Mouse (Mus musculus): ENCODE measurements around the gene Lin7c.
"Not testable (repeated sequence)": the region's sequence is repeated elsewhere in the genome, so short reads cannot be mapped to it uniquely, and the experiment has no call there.

Lin7c gene

DNA sequence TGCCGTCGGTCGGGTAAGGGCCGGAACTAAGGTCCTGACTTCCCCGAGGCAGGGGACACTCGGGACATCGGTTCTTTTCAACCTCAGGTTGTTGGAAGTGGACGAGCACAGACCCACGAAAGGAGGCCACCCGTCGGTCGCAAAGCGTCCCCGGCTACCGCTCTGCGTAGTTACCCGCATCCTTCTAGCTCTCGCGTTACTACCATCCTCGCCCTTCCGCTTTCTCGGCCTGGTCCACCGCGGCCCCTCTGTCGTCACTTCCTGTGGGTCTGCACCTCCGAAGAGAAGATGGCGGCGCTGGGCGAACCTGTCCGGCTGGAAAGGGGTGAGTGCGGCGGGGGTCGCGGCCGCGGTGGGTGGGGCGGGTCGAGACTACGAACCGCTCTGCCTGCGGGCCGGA lies at the start of gene Lin7c:
Gene Lin7c (plus strand): TSS at position 257 of the 400 bp plus-strand sequence.
- DNase-seq = peak; percentile 91

DNA sequence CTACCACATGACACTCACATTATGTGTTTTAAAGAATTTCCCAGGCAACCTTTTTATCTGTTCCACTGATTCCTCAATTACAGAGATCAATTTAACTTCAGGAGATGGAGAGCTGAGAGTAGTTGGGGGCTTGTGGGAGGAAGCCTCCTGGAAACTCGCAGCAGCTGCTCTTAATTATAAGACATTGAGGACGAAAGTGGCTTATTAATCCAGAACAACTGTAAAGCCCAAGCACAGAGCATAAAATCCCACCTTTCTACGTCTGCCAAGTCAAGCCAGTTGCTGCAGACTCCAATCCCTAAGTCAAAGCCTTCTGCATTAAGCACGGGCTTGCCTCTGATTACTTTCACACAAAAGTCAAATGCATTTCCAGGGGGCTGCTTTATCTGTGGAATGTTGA lies 44.3 kb upstream of the Lin7c start:
- DNase-seq = no peak

DNA sequence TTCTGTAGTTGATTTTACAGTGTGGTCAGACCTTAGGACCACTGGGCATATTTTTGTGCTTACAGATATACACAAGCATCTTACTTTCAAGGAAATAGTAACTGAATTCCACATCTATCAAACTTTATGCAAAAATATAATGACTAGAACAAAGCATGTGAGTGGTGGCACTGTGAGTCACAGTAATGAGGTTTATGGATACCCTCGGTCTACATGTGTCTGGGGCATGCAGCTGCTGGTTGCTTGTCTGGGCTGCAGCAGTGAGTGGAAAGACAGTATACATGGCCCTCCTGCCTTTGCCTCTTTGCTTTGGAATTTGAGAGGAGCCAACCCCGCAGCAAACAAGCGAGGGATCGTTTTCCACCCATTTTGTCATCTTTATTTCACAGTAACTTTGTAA lies 42.3 kb upstream of the Lin7c start:
- DNase-seq = no peak

DNA sequence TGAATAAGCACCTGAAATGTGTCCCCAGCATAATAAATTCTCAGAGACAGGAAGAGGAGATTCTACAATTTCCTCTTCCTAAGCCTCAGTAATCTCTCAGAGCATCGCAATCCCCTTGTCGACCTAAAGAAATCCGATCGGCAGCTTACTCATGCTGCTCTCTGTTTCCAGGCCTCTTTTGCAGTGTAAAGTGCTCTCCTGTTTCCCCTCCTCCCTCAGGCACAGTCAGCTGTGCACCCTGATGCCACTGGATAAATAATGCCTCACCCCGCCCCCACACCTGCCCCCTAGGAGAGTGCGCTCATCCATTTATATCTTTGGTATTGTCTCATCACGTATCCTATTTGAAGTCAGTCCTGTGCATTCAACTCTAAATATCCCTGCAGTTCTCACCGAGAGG lies 41.9 kb upstream of the Lin7c start:
- no peak for DNase-seq

DNA sequence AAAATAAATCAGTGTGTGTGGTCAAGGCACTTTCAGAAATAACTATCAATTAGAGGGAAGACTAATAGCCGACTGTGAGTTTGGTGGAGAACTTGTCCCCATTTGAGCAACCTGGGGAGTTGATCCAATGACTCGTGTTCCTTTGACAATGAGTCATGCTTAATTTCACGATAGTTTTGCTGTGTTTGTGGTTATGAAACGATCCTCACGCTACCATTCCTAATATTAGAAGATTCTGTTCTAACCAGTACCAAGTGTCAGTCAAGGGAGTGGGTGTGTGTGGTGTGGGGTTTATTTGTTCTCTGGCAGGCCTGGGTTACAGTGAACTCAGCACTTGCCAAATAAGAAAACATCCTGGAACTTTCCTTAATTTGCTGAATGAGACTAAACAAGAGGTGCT lies 35.1 kb upstream of the Lin7c start:
- DNase-seq = no peak

DNA sequence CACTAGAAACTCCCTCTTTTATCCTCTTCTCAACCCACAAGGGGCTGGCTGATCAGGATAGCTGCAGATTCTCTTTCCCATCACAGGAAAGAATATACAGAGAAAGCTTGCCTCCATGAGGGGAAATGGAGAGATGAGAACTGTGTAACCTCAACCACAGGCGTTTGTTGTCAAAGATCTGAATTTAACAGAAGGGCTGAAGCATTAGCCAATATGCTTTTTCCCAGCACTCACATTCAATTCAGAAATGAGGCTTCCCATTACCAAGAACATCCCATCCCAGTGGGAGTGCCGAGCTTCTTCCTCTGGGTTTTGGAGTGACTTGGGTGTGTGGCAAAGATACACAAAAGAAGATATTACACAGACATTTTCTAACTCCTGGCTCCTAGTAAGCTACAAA lies 31.0 kb upstream of the Lin7c start:
- no peak for DNase-seq

DNA sequence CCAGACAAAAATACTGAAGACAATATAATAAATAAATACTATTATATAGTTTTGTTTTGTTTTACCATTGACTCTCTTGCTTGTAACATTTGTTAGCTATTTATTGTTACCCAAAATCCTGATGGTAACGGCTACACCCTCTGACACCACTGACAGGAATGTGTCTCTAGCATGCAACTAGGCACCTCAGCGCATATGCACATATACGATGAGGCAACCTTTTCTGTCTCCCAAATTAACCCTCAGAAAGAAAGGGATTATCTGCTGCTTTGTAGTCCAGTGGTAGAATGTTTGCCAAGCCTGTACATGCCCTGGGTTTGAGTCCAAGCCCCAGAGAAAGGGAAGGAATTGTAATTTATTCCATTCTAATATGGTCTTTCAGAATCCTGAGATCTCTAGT lies 29.8 kb upstream of the Lin7c start:
- no peak for DNase-seq

DNA sequence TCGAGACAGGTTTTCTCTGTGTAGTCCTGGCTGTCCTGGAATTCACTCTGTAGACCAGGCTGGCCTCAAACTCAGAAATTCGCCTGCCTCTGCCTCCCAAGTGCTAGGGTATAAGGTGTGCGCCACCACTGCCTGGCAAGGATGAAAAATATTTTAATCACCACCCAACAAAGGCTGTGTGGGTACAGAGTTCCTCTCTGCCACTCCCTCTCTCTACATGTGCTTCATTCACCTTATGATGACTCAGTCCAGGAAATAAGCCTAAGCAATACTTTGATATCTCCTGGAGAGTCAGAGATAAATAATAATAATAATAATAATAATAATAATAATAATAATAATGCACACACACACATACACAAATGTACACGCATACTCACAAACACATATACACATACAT lies 11.2 kb upstream of the Lin7c start:
- DNase-seq = not testable (repeated sequence)

DNA sequence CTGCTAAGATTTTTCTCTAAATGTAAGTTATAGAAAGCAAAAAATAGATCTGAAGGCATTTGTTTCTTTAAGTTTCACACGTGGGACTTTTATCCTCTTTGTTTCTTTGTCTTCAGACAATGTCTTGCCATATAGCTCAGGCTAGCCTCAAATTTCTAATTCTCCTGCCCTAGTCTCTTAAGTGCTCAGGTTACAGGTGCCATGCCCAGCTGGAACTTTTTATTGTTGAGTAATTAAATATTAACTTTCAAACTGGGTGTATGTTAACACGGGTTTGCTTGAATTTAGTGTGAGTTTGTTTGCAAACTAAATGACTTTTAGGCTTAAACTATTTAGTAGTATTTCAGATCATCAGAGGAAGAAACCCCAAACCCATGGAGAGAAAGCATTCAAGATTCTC lies 9.5 kb upstream of the Lin7c start:
- no peak for DNase-seq

DNA sequence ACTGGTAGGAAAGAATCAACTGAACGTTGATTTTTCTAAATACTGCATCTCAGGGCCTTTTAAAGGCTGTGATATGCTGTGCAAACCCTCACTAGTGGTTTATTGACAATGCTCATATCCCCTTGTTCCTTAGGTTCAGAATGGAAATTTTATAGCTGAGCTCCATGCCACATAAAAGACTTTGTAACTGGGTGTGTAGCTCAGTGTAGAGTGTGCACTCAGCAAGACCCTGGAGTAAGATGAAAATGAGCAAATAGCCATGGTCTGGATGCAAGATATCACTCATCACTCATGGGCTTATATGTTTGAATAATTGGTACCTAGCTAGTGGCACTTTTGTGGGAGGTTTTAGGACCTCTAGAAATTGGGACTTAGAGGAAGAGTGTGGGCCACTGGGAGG lies 9.0 kb upstream of the Lin7c start:
- no peak for DNase-seq

DNA sequence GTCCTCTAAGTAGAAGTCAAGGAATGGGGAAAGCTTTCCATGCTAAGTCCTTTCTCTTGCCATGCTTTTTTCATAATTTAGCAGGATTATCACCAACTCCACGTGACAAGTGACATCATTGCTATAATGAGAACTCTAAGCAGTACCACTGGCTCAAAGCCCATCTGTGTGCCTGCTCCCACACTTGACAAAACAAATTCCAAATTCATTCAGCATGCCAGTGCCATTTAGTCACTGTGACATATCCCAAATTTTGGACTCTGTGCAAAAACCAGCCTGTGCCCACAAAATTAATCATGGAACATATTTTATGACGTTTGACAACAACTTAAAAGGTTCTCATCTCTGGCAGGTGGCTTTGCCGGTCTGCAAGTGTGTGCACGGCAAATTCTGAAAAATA lies 6.5 kb upstream of the Lin7c start:
- DNase-seq = no peak

DNA sequence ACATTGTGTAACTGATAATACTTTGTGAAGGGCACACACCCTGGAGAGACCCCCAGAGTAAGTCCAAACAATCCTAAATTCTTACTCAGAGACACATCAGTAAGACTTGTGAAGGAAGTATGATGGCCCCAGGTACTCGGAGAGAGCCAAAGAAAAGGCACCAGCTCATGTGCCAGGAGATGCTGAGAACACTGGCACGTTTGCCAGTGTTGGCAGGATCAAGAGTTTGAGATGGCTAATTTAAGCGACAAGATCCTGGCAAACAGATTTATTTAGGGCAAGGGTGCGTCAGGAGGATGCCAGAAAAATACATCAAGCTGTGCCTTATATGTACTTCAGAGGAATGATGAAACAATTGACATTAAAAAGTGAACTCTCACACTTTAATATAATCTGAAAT lies 6.1 kb upstream of the Lin7c start:
- no peak for DNase-seq

DNA sequence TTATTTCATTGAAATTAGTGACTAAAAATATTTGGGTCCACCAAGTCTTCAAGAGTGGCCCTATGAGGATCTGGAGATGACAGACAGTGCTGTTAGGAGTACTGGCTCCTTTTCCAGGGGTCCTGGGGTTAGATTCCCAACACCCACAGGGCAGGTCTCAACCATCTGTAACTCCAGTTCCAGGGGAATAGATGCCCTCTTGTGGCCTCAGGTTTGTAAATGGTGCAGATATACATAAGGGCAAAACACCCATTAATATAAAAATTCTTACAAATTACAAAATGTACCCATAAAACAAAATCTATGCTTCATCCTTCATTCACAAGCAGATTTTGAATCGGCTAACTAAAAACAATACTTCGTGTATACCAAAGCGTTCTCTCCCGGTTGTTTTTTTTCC lies 585 bp upstream of the Lin7c start:
- DNase-seq = no peak

DNA sequence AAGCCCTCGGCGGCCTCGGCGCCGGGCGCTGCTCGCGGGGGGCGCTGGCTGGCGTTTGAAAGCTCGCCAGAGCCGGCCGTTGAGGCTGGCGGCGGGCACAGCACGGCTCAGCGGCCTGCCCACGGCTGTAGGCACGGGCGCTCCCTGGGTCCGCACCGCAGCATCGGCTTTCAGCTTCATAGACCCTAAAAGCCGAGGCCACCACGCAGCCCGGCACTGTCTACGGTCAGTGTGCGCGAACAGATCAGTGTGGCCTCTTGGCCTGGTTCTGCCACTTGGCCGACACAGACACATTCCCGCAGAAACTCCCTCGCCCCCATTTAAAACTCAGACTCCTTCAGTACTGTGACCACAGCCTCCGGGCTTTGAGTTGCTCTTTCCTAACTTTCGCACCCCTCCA lies 378 bp downstream of the Lin7c start:
- no peak for DNase-seq

DNA sequence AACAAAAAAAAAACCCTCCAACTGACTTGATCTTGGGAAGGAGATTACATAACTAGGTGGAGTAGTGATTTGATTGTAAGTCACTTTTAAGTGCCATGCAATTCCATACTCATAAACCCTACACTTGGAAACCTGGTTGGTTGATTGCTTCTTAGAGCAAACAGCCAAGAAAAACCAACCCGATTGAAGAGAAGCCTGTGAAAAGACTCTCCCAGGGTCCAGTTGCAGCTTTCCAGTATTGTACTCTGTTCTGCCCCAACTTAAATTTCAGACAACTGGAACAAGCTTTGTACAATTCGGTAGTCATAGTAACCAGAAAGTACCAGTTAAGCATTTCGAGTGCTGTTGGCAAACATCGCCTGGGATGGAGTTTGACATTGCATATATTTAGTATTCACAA lies 818 bp downstream of the Lin7c start:
- DNase-seq = no peak

DNA sequence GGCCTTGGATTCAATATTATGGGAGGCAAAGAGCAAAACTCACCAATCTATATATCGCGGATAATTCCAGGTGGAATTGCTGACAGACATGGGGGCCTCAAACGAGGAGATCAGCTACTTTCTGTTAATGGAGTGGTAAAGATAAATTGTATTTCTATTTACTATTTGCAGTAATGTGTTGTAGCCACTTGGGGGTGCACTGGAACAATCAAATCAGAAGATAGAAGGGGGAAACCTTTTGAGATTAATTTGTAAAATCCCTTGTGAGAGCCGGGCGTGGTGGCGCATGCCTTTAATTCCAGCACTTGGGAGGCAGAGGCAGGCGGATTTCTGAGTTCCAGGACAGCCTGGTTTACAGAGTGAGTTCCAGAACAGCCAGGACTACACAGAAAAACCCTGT lies 5.7 kb downstream of the Lin7c start:
- no peak for DNase-seq

DNA sequence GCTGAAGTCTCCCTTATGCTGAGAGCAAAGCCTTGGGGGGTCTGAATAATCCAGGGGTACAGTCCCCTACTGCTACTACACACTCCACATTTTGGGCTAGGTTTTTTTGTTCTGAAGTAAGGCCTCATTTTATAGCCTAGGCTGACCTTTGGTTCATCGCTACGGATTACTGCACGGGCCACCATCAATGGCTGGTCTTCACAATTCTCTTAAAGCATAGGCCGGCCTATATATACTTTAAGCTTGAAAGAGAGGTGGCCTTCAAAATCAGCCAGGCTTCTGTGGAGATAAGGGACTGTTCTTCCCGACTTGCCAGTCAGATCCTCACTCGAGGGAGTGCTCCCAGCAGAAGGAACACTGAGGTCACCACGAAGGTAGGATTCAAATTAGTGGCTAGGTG lies 12.2 kb downstream of the Lin7c start:
- no peak for DNase-seq

DNA sequence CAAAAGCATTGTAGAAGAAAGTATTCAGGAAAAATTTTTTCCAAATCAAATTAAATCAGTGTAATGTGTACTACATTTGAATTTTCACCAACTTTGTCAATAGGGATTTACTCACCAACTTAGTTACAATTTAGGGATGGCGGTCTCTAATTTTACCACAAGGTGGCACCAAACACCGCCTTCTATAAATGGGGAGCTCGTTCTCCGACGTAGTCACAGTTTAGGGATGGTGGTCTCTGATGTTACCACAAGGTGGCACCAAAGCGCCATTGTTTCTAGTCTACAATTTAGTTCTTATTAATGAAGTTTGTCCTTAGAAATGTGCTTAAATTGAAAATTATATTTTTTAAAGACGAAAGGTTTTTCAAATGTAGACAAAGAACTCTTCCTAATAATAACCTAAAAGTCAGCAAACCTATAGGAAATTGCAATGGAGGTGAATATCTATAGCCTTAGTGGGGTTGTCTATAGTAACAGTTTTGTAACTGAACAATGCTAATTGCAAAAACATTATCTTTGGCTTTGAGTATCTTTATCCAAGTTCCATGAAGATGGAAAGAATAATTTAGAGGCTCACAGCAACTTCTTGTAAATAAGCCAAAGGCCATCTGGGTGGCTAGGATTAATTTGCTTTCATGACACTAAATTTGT lies 13.6 kb downstream of the Lin7c start:
- DNase-seq = peak; percentile 85

DNA sequence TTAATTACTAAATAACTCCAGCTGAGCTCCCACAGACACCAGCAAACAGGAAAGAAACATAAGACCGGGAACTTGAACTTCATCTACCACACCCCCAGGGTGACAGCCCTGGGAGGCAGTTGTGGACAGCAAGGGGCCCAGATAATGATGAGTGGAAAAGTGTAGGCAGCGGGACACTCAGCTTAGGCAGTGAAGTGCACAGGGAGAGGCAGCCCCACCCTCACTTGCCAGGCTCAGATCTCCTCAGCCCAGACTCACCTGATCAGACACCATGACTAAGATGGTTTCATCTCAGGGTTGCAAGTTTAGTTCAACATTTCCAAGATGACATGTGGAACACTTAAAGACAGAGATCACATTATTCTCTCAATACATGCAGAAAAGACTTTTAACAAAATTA lies 18.5 kb downstream of the Lin7c start:
- no peak for DNase-seq

DNA sequence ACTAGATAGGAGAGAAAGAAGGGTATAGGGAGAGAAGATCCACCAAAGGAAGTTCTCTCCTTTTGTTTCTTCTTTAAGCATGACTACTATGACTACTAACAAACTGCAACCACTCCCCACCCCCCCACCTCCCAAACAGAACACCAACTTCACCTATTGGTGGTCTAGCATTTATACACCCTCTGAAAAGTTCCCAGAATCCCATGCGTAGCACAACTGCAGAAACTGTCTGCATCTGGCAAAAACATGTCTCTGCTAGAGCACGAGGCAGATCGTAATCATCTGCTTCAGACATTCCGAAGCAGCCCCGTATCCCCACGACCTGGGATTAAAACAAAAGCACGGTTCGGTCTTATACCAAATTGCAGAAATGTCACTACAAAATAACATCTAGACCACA lies 21.6 kb downstream of the Lin7c start:
- no peak for DNase-seq

DNA sequence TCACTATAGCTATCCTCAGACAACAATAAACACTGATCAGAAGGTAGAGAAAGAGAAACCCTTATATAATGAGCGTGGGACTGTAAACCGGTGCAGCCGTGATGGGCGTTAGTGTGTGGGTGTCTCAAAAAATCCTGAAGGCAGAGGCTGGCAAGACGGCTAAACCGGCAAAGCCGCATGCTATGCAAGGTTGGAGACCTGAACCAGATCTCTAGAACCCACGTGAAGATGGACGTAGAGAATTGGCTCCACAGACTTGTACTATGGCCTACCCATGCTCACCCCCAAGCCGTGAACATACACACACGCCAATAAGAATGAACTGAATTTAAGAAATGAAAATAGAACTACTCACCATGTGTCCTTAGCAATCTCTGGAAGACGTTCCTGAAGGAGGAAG lies 22.1 kb downstream of the Lin7c start:
- DNase-seq = no peak

DNA sequence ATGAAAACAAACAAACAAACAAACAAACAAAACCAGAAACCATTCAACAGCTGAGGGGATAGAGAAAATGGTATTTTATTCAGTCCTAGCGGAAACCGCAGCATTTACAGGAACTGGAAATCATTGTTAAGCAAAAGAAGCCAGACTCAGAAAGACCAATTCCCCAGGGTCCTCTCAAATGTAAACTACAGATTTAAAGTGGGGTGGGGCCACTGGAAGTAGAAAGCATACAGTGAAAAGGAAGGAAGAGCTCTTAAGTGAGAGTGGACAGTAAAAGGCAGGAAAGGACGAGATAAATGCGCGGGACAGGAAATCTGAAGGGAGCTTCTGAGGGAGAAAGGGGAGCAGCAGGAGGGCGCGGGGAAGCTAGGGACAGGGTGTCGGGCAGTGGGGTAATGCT lies 22.6 kb downstream of the Lin7c start:
- DNase-seq = no peak

DNA sequence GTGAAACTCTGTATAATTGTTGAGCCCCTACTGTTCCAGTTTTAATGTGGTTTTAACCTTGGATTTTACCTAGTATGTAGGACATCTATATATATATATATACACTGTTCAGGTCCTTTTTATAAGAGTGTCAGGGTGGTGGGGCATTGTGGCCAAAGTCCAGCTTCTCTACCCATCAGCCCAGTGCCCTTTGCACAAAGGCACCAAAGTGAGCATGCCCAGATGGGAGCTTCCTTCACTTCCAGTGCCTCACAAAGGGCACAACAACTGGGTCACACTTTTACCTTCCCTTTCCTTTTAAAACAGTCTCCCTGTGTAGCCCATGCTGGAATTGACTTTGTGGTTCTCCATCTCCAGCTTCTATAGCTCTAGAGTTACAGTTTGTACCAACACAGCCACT lies 23.9 kb downstream of the Lin7c start:
- no peak for DNase-seq

DNA sequence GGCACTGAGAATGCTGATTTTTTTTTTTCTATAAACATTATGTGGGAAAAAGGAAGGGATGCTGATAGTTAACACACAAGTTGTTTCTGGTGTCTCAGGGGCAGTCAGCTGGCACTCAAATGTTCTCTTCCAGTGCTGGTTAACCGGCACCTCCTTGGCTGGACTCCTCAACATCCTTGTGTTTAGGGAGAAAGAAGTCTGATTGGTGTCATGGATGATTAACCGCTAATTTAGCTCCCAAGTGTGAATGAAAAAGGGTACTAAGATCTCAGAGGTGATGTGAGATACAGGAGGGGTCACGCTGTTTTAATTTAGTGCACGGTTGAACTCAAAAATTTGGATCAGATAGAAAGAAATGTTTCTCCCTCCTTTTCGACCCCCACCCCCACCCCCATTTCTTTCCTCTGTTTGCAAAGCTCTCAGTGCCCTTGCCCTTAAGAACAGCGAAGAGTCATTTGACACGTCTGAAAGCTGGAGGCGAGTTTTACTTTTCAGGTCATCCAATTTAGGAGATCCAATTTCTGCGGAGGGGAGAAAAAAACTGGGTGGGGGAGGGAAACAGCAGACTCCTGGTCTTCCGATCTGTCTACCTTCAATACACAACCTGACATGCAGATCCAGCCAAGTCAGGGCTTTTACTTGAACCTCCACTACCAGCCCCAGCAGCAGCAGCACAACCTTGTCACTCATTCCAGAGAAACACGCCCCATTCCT lies 26.3 kb downstream of the Lin7c start:
- no peak for DNase-seq

All from right cerebral cortex, postnatal 4 days (tissue).